Mouse (Mus musculus): ENCODE data around the gene Hist1h4d.
"Not testable (repeated sequence)": the region's sequence is repeated elsewhere in the genome, so short reads cannot be mapped to it uniquely, and the experiment has no call there.

Gene Hist1h4d

DNA sequence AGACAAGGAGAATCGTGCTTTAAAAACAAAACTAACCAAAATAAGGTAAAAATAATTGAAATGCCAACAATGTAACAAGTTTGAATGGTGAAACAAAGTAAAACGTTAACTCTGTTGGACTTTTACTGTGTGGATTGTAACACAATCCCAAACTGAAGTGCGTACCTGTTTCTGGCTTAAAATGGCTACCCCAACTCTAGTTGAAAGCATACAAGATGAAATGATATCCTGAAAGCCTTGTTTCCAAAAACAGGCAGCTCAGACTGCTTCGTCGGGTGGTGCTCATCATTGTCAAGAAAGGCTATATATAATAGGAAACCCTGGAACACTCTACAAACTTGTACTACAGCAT lies 19.9 kb upstream of the Hist1h4d start:
- H3K36me3 ChIP-seq (ENCODE audit: control insufficient read depth, insufficient read depth, low read length, poor library complexity, severe bottlenecking); H3K27me3 ChIP-seq (ENCODE audit: control insufficient read depth, insufficient read depth, low read length, poor library complexity, severe bottlenecking); DNase-seq (ENCODE audit: low read depth, low spot score): not testable (repeated sequence)

- DNase-seq (ENCODE audit: low read depth, low spot score), result peak; percentile 99
- H3K27me3 ChIP-seq (ENCODE audit: control insufficient read depth, insufficient read depth, low read length, poor library complexity, severe bottlenecking); H3K36me3 ChIP-seq (ENCODE audit: control insufficient read depth, insufficient read depth, low read length, poor library complexity, severe bottlenecking): not testable (repeated sequence)
These were observed 19.3 kb upstream of the Hist1h4d start, which contains the start of gene Hist1h3e for GRCm38 (mm10) chr13:23561883-23562659. Gene Hist1h3e, minus strand, starts transcription at chr13:23562369.

DNA sequence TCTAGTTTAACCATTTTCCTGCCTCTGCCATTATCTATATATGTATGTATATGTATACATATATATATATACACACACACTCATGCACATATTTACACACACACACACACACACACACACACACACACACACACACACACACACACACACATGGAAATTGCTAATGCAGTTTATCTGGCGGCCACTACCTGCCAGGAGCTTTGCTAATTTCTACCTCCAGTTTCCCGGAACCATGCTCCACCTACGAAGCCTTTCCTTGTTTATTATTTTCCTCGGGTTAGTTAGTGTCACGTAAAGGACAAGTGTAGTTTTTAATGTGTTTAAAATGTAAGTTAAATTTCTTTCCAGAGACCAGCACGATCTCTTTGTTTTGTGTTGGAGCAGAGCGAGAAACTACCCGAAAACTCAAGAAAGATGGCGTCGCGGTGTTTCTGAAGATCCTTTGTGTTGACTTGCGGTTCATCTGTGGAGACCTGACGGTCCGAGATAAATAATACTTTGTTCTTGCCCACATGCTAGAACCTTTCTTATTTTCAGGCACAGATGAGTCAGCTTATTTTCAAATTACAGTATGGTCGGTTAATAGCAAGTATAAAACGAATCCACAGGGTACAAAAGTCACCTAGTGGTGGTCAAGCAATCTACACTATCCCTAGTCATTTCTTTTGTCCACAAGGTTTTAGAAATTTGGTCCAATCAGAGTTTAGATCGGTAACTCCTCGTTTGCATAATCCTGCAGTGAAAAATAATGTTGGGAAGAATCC lies 18.5 kb upstream of the Hist1h4d start:
- Histone ChIP-seq H3K36me3 (ENCODE audit: control insufficient read depth, insufficient read depth, low read length, poor library complexity, severe bottlenecking) (no peaks in the 10 kb centered on the region), H3K27me3 (ENCODE audit: control insufficient read depth, insufficient read depth, low read length, poor library complexity, severe bottlenecking) (no peaks in the 10 kb centered on the region)
- DNase-seq (ENCODE audit: low read depth, low spot score), result peak; percentile 64

DNA sequence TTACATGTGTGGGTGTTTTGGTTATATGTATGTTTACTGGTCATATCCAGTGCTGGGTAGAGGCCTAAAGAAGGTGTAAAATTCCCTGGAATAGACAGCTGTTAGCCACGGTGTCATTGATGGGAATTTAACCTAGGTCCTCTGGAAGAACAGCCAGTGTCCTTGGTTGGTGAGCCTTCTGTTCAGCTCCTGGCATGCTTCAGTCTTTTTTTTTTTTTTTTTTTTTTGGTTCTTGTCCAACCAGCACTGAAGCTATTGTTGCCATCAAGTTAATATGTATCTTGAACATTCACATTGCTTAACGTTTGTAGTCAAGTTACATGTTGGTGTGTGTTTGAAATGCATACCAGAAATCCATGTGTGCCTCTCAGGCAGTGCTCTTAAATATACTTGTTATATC lies 16.9 kb upstream of the Hist1h4d start:
- Histone ChIP-seq H3K36me3 (ENCODE audit: control insufficient read depth, insufficient read depth, low read length, poor library complexity, severe bottlenecking) (no peaks in the 10 kb centered on the region), H3K27me3 (ENCODE audit: control insufficient read depth, insufficient read depth, low read length, poor library complexity, severe bottlenecking) (no peaks in the 10 kb centered on the region)
- no peak for DNase-seq (ENCODE audit: low read depth, low spot score)

GRCm38 (mm10) chr13:23570261-23571021 lies 11.0 kb upstream of the Hist1h4d start:
- H3K27me3 ChIP-seq (ENCODE audit: control insufficient read depth, insufficient read depth, low read length, poor library complexity, severe bottlenecking); H3K36me3 ChIP-seq (ENCODE audit: control insufficient read depth, insufficient read depth, low read length, poor library complexity, severe bottlenecking): not testable (repeated sequence)
- peak; percentile 29 for DNase-seq (ENCODE audit: low read depth, low spot score)

- Histone ChIP-seq H3K36me3 (ENCODE audit: control insufficient read depth, insufficient read depth, low read length, poor library complexity, severe bottlenecking) (no peaks in the 10 kb centered on the region), H3K27me3 (ENCODE audit: control insufficient read depth, insufficient read depth, low read length, poor library complexity, severe bottlenecking) (no peaks in the 10 kb centered on the region)
- peak; percentile 95 for DNase-seq (ENCODE audit: low read depth, low spot score)
These were observed 10.3 kb upstream of the Hist1h4d start, which contains the start of the genes Hist1h2ae and Hist1h2bg for GRCm38 (mm10) chr13:23571022-23571503. Gene Hist1h2ae, minus strand, starts transcription at chr13:23571220. Gene Hist1h2bg, plus strand, starts transcription at chr13:23571396.

DNA sequence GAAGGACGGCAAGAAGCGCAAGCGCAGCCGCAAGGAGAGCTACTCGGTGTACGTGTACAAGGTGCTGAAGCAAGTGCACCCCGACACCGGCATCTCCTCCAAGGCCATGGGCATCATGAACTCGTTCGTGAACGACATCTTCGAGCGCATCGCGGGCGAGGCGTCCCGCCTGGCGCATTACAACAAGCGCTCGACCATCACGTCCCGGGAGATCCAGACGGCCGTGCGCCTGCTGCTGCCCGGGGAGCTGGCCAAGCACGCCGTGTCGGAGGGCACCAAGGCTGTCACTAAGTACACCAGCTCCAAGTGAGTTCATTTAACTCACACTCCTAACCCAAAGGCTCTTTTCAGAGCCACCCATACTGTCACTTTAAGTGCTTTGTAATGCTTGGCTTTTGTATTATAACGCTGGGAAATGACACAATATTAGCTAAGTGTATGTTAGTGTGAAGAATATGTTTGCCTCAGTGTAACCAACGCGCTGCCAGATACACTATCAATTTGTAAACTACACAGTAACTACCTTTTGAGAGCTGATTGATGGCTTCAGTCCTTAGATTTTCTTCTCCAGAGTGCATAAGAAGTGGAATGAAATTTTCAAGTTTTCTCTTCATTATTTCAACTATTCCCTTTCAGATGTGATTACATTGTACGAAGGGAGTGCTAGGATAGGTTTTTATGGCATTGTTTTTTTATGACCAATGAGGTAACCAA lies 9.7 kb upstream of the Hist1h4d start:
- H3K27me3 ChIP-seq (ENCODE audit: control insufficient read depth, insufficient read depth, low read length, poor library complexity, severe bottlenecking); H3K36me3 ChIP-seq (ENCODE audit: control insufficient read depth, insufficient read depth, low read length, poor library complexity, severe bottlenecking): not testable (repeated sequence)
- peak; percentile 38 for DNase-seq (ENCODE audit: low read depth, low spot score)

GRCm38 (mm10) chr13:23572218-23573033 lies 9.0 kb upstream of the Hist1h4d start:
- Histone ChIP-seq H3K36me3 (ENCODE audit: control insufficient read depth, insufficient read depth, low read length, poor library complexity, severe bottlenecking) (no peaks in the 10 kb centered on the region), H3K27me3 (ENCODE audit: control insufficient read depth, insufficient read depth, low read length, poor library complexity, severe bottlenecking) (no peaks in the 10 kb centered on the region)
- DNase-seq (ENCODE audit: low read depth, low spot score), result peak; percentile 13

DNA sequence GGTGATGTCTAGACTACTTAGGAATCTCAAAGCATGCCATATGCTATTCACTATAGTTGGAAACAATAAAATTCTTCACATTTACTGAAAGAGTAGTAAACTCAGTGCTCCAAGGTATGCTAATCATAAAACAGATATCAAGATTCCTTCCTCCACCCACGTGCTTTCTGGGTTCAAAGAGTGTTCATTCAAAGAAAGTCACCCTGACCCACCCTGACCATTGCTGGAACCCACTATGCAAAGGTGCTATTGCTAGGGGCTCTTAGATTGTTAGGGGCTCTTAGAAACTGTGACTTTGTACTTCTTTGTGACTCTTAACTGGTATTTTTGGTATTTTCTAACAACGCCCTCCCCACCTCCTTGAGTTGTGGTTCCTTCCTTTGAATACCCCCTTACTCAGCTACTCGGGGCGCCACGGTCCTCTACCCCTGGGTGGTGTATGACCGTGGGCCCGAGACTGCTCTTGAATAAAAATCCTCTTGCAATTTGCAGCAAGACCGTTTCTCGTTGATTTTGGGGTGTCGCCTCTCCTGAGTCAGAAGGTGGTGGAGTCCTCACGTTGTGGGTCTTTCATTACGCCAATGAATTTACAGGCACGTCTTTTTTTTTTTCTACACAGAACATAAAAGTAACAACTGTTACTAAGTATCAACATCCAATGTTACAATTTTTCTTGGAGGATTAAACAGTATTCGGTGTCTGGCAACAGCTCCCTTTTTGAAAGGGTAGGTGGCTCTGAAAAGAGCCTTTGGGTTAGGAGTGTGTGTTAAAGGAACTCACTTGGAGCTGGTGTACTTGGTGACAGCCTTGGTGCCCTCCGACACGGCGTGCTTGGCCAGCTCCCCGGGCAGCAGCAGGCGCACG lies 8.1 kb upstream of the Hist1h4d start:
- H3K27me3 ChIP-seq (ENCODE audit: control insufficient read depth, insufficient read depth, low read length, poor library complexity, severe bottlenecking); H3K36me3 ChIP-seq (ENCODE audit: control insufficient read depth, insufficient read depth, low read length, poor library complexity, severe bottlenecking): not testable (repeated sequence)
- DNase-seq (ENCODE audit: low read depth, low spot score), result peak; percentile 30

- DNase-seq (ENCODE audit: low read depth, low spot score), result peak; percentile 98
- H3K36me3 ChIP-seq (ENCODE audit: control insufficient read depth, insufficient read depth, low read length, poor library complexity, severe bottlenecking); H3K27me3 ChIP-seq (ENCODE audit: control insufficient read depth, insufficient read depth, low read length, poor library complexity, severe bottlenecking): not testable (repeated sequence)
These were observed 7.4 kb upstream of the Hist1h4d start, which contains the start of the genes Hist1h2bf and Hist1h2ad for GRCm38 (mm10) chr13:23573898-23574524. Gene Hist1h2bf, minus strand, starts transcription at chr13:23574196. Gene Hist1h2ad, plus strand, starts transcription at chr13:23574381.

DNA sequence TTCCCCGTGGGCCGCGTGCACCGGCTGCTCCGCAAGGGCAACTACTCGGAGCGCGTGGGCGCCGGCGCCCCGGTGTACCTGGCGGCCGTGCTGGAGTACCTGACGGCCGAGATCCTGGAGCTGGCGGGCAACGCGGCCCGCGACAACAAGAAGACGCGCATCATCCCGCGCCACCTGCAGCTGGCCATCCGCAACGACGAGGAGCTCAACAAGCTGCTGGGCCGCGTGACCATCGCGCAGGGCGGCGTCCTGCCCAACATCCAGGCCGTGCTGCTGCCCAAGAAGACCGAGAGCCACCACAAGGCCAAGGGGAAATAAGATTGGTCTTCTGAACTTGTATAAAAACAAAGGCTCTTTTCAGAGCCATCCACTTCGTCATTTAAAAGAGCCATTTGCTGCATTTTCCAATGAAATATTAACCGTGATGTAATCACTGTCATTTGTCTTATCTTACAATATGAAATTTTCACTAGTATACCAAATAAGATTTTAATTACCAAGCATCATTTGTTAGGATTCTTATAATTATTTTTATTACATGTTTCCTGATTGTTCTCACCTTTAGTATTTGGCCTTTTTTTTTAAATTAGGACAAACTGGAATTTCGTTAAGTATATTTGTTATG lies 6.7 kb upstream of the Hist1h4d start:
- DNase-seq (ENCODE audit: low read depth, low spot score), result peak; percentile 50
- H3K27me3 ChIP-seq (ENCODE audit: control insufficient read depth, insufficient read depth, low read length, poor library complexity, severe bottlenecking); H3K36me3 ChIP-seq (ENCODE audit: control insufficient read depth, insufficient read depth, low read length, poor library complexity, severe bottlenecking): not testable (repeated sequence)

DNA sequence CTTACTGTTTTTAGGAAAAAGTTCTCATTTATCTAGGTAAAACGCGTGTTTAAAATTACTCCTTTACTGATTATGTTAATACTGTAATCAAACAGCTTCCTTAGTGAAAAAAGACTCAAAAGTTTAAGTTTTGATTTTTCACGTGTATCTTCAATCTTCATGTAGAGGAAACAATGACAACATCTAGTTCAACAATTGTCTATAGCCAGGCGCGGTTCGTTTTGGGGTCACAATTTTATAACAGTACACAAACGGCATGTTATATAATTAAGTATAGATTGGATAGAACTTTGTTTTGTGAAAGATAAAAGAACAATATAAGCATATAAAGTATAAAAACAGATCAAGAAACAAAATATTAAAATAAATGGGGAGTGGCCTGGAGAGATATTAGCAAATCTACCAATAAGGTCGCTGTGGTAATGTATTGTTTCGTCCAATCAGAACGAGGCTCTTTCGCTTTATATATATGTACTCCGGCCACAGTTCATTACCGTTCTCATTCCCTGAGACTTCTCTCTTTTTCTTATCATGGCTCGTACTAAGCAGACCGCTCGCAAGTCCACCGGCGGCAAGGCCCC lies 6.0 kb upstream of the Hist1h4d start, which contains the start of gene Hist1h3d:
Gene Hist1h3d (plus strand): TSS at position 493 of the 581 bp plus-strand sequence.
- DNase-seq (ENCODE audit: low read depth, low spot score), result peak; percentile 92

More for the DNA sequence above, 6.0 kb upstream of the Hist1h4d start, which contains the start of gene Hist1h3d:
- Histone ChIP-seq H3K36me3 (ENCODE audit: control insufficient read depth, insufficient read depth, low read length, poor library complexity, severe bottlenecking) (no peaks in the 10 kb centered on the region), H3K27me3 (ENCODE audit: control insufficient read depth, insufficient read depth, low read length, poor library complexity, severe bottlenecking) (no peaks in the 10 kb centered on the region)
